Mouse (Mus musculus): ENCODE data around the gene Cmtm2a. TPM values are rescaled to one million over a fixed set of nuclear protein-coding genes. Genes with fewer than 3 reads are reported as not detected.
"Not testable (repeated sequence)": the region's sequence is repeated elsewhere in the genome, so short reads cannot be mapped to it uniquely, and the experiment has no call there.

Gene Cmtm2a
- total and polyA plus RNA-seq, 3 experiments, result not detected

GRCm38 (mm10) chr8:104268368-104268767 is 24.6 kb downstream of the Cmtm2a start:
- H3K4me2 ChIP-seq (ENCODE audit: insufficient read depth, low read depth, poor library complexity, severe bottlenecking), result no peak overlapping the region
- no peaks in the 10 kb centered on the region for H3K9me3 ChIP-seq (replicated peaks; ENCODE audit: low read length)
- dilution Hi-C loops (cut with MboI; ENCODE audit: extremely low pct_ligation_motif_present, extremely low pct_unique_long_range_greater_than_20kb, low sequenced_read_pairs), result no loop called here
- peaks cover 9 to 14% of the 10 kb centered on the region in 2 experiments for H3K36me3 ChIP-seq (replicated peaks in 1 of 2; ENCODE audit: control insufficient read depth in 1 of 2, insufficient read depth in 1 of 2, low read length in 1 of 2)
- in situ Hi-C loops (cut with MboI; ENCODE audit: low pct_ligation_motif_present, low pct_unique_long_range_greater_than_20kb, low sequenced_read_pairs), result no loop called here
- TF ChIP-seq TBP (conservative IDR thresholded peaks at IDR 0.05; ENCODE audit: low read depth, low read length) (no peak), JUN (IDR thresholded peaks at IDR 0.05; ENCODE audit: insufficient read depth, low read depth, low read length) (no peak), BHLHE40 (IDR thresholded peaks at IDR 0.05; ENCODE audit: low read depth, low read length) (no peak), ELF1 (IDR thresholded peaks at IDR 0.05; ENCODE audit: low read depth, low read length) (no peak), HCFC1 (IDR thresholded peaks at IDR 0.05; ENCODE audit: low read depth, low read length) (no peak), MEF2A (IDR thresholded peaks at IDR 0.05; ENCODE audit: borderline replicate concordance, low read depth, low read length) (no peak), E2F4 (IDR thresholded peaks at IDR 0.05; ENCODE audit: insufficient replicate concordance, low read depth, low read length) (no peak)
- no peak overlapping the region for H3K27ac ChIP-seq (ENCODE audit: insufficient read depth, low read depth)
- H3K27me3 ChIP-seq (replicated peaks), result no peaks in the 10 kb centered on the region
- no peaks in the 10 kb centered on the region for H3K79me2 ChIP-seq (replicated peaks; ENCODE audit: control insufficient read depth, extremely low read depth, insufficient read depth, poor library complexity, severe bottlenecking)
- no peak overlapping the region for H3K4me3 ChIP-seq (replicated peaks in 1 of 3; ENCODE audit: low read depth in 2 of 3, low read length in 2 of 3, poor library complexity in 1 of 3)
- H3K4me1 ChIP-seq (ENCODE audit: control insufficient read depth in 1 of 2, insufficient read depth in 2 of 2), result no peaks in the 10 kb centered on the region
- no peak overlapping the region for H3K9ac ChIP-seq (ENCODE audit: insufficient read depth, low read depth)
- no peak for DNase-seq (ENCODE audit: extremely low read depth)

- DNase-seq (ENCODE audit: extremely low read depth); H3K27ac ChIP-seq (ENCODE audit: insufficient read depth, low read depth); dilution Hi-C loops (cut with MboI; ENCODE audit: extremely low pct_ligation_motif_present, extremely low pct_unique_long_range_greater_than_20kb, low sequenced_read_pairs); H3K9me3 ChIP-seq (replicated peaks; ENCODE audit: low read length); H3K27me3 ChIP-seq (replicated peaks); H3K9ac ChIP-seq (ENCODE audit: insufficient read depth, low read depth); H3K4me2 ChIP-seq (ENCODE audit: insufficient read depth, low read depth, poor library complexity, severe bottlenecking); H3K4me1 ChIP-seq (ENCODE audit: control insufficient read depth in 1 of 2, insufficient read depth in 2 of 2); in situ Hi-C loops (cut with MboI; ENCODE audit: low pct_ligation_motif_present, low pct_unique_long_range_greater_than_20kb, low sequenced_read_pairs); H3K4me3 ChIP-seq (replicated peaks in 1 of 3; ENCODE audit: low read depth in 2 of 3, low read length in 2 of 3, poor library complexity in 1 of 3); H3K79me2 ChIP-seq (replicated peaks; ENCODE audit: control insufficient read depth, extremely low read depth, insufficient read depth, poor library complexity, severe bottlenecking): not testable (repeated sequence)
- peaks cover 11 to 34% of the 10 kb centered on the region in 2 experiments for H3K36me3 ChIP-seq (replicated peaks in 1 of 2; ENCODE audit: control insufficient read depth in 1 of 2, insufficient read depth in 1 of 2, low read length in 1 of 2)
These were observed 28.6 kb downstream of the Cmtm2a start for GRCm38 (mm10) chr8:104264271-104264935.

GRCm38 (mm10) chr8:104261802-104262201 is 31.2 kb downstream of the Cmtm2a start:
- H3K27me3 ChIP-seq (replicated peaks); H3K4me2 ChIP-seq (ENCODE audit: insufficient read depth, low read depth, poor library complexity, severe bottlenecking); H3K9me3 ChIP-seq (replicated peaks; ENCODE audit: low read length); H3K79me2 ChIP-seq (replicated peaks; ENCODE audit: control insufficient read depth, extremely low read depth, insufficient read depth, poor library complexity, severe bottlenecking); H3K4me3 ChIP-seq (replicated peaks in 1 of 3; ENCODE audit: low read depth in 2 of 3, low read length in 2 of 3, poor library complexity in 1 of 3); DNase-seq (ENCODE audit: extremely low read depth); H3K9ac ChIP-seq (ENCODE audit: insufficient read depth, low read depth); in situ Hi-C loops (cut with MboI; ENCODE audit: low pct_ligation_motif_present, low pct_unique_long_range_greater_than_20kb, low sequenced_read_pairs); dilution Hi-C loops (cut with MboI; ENCODE audit: extremely low pct_ligation_motif_present, extremely low pct_unique_long_range_greater_than_20kb, low sequenced_read_pairs); H3K27ac ChIP-seq (ENCODE audit: insufficient read depth, low read depth); H3K4me1 ChIP-seq (ENCODE audit: control insufficient read depth in 1 of 2, insufficient read depth in 2 of 2): not testable (repeated sequence)
- H3K36me3 ChIP-seq (replicated peaks in 1 of 2; ENCODE audit: control insufficient read depth in 1 of 2, insufficient read depth in 1 of 2, low read length in 1 of 2), result peaks cover 29 to 50% of the 10 kb centered on the region in 2 experiments

Data from CH12.LX (cell line).